Mouse (Mus musculus) neural tube, embryonic 11.5 days (tissue): ENCODE data around the gene Lamp1. TPM values are rescaled to one million over a fixed set of nuclear protein-coding genes. Genes with fewer than 3 reads are reported as not detected.

ENCODE experiments used
- ATAC-seq: fragments of 200-750 bp; cut with Nextera tagmentation; 2 replicates; pipeline ENCODE4 v1.8.0; 2017; ENCODE audit warnings: moderate number of reproducible peaks, mild to moderate bottlenecking, moderate TSS enrichment, moderate library complexity; ENCODE audit not compliant: insufficient read depth, low FRiP score, low TSS enrichment
- DNase-seq: peaks from one replicate; pipeline ENCODE4 v3.0.0-alpha.2; 2015; ENCODE audit warnings: low spot score
- H3K27ac ChIP-seq: fragments of 300-500 bp; sonication (generic); 2 replicates; pipeline ENCODE4 v1.5.1; 2014; ENCODE audit warnings: low read depth, mild to moderate bottlenecking, low read length
- H3K27me3 ChIP-seq: fragments of 300-500 bp; sonication (generic); 2 replicates; pipeline ENCODE4 v1.6.1; 2014; ENCODE audit warnings: mild to moderate bottlenecking, low read length, mixed read lengths; ENCODE audit not compliant: control insufficient read depth, insufficient read depth
- H3K36me3 ChIP-seq: fragments of 300-500 bp; sonication (generic); 2 replicates; pipeline ENCODE4 v1.6.1; 2014; ENCODE audit warnings: mild to moderate bottlenecking, low read length, moderate library complexity, mixed read lengths; ENCODE audit not compliant: control insufficient read depth, insufficient read depth
- H3K4me1 ChIP-seq: fragments of 300-500 bp; sonication (generic); 2 replicates; pipeline ENCODE4 v1.6.1; 2014; ENCODE audit warnings: low read length, mixed read lengths; ENCODE audit not compliant: control insufficient read depth, insufficient read depth
- H3K4me2 ChIP-seq: fragments of 300-500 bp; sonication (generic); 2 replicates; pipeline ENCODE4 v1.6.1; 2014; ENCODE audit warnings: low read depth, mild to moderate bottlenecking, moderate library complexity
- H3K4me3 ChIP-seq: fragments of 300-500 bp; sonication (generic); 2 replicates; pipeline ENCODE4 v1.5.1; 2014; ENCODE audit warnings: low read depth, low read length
- H3K9ac ChIP-seq: fragments of 300-500 bp; sonication (generic); 2 replicates; pipeline ENCODE4 v1.6.1; 2014; ENCODE audit warnings: mild to moderate bottlenecking, low read length
- H3K9me3 ChIP-seq: fragments of 300-500 bp; sonication (generic); 2 replicates; pipeline ENCODE4 v1.6.1; 2016; ENCODE audit warnings: low read length; ENCODE audit not compliant: control insufficient read depth
- WGBS: fragments of 180-500 bp; shearing (Covaris S2); extraction: QIAGEN DNeasy Blood & Tissue Kit; methylation state at CpG from one replicate; pipeline ENCODE4 v1.1.7; 2014; 5-methylcytosine and 5-hydroxymethylcytosine counted together
- polyA plus RNA-seq: library from polyadenylated mRNA; unstranded; fragments of >200 nt; fragmentation: Nextera tagmentation; extraction: Ambion mirVana; gene quantifications from 2 replicates; pipeline ENCODE4 v1.2.1, GENCODE M21; 2014

Lamp1 gene
- polyA plus RNA-seq, 1 experiment from 2014 or later, result 279 TPM

DNA sequence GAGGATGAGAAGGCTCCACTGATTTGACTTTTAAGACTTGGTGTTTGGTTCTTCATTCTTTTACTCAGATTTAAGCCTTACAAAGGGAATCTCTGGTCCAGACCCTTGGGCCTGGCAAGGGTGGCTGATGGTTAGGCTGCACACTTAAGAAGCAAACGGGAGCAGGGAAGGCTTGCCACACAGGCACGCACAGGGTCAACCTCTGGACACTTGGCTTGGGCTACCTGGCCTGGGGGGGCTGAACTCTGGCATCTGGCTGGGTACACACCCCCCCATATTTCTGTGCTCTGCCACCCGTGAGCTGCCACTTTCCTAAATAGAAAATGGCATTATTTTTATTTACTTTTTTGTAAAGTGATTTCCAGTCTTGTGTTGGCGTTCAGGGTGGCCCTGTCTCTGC, 15.8 kb downstream of the Lamp1 start:
- no peak for DNase-seq
- H3K36me3 ChIP-seq, result peaks cover 28% of the 10 kb centered on the region
- ATAC-seq, result no peak

DNA sequence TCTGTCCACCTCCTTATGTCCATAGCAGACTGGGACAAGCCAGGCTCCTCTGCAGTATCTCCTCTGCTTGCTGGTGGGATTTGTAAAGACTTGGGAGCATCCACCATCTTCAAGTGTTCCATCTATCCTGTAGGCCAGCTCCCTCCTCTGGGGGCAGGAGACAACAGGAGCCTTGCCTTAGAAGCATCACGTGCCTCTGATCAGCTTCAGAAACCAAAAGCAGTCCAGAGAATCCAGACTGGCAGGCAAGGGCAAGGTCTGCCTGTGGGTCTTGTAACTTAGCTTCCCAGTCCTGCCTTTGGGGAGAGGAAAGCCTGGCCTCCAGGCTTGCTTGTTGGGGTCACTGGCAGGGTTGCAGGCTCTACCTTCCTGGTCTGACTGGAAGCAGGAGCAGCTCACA, 16.7 kb downstream of the Lamp1 start:
- Histone ChIP-seq H3K9me3 (no peaks in the 10 kb centered on the region), H3K36me3 (peaks cover 28% of the 10 kb centered on the region), H3K4me3 (no peak overlapping the region), H3K9ac (no peak overlapping the region), H3K27ac (no peak overlapping the region), H3K4me2 (no peak overlapping the region), H3K27me3 (no peaks in the 10 kb centered on the region), H3K4me1 (no peaks in the 10 kb centered on the region)
- 92% methylated on average over 1 of the region's 1 CpGs for WGBS
- no peak for ATAC-seq
- no peak for DNase-seq

More for the DNA sequence above, 15.8 kb downstream of the Lamp1 start:
- Histone ChIP-seq H3K9me3 (no peaks in the 10 kb centered on the region), H3K27ac (no peak overlapping the region), H3K4me1 (no peaks in the 10 kb centered on the region), H3K4me2 (no peak overlapping the region), H3K27me3 (no peaks in the 10 kb centered on the region), H3K9ac (no peak overlapping the region), H3K4me3 (no peak overlapping the region)
- 90% methylated on average over 4 of the region's 4 CpGs for WGBS

DNA sequence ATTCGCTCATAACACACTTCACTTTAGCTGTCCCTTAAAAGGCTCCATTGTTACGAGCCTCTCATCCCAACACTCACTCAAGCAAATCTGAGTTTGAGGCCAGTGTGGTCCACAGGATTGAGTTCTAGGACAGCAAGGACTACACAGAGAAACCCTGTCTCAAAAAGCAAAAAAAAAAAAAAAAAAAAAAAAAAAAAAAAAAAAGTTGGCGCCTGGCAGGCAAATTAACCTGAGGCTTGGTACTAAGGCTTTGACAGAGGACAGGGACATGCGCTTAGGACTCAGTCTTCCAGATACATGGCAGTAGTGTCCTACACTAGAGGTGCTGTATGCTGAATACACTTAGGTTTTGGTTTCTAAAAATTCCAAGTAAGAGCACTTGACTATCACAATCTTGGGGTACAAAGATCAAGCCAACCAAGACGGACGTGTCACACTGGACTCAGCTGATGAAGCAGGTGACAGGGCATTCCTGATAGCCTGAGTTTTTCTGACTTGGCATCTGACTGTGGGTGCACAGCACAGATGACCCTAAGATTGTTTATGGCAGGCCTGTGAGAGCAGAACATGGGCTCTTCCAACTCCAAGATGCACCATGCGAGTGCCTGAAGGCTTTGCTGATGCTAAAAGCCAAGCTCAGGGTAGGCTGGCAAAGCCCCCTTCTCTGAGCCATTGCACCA, 18.4 kb downstream of the Lamp1 start:
- no peak for DNase-seq
- WGBS, result 94% methylated on average over 7 of the region's 7 CpGs
- no peak overlapping the region for H3K9ac ChIP-seq

GRCm38 (mm10) chr8:13178137-13178536, 19.2 kb downstream of the Lamp1 start:
- ATAC-seq, result no peak
- no peak for DNase-seq
- no peak overlapping the region for H3K4me3 ChIP-seq
- H3K9me3 ChIP-seq, result no peaks in the 10 kb centered on the region
- no peak overlapping the region for H3K9ac ChIP-seq
- no peak overlapping the region for H3K27ac ChIP-seq
- peaks cover 21% of the 10 kb centered on the region for H3K36me3 ChIP-seq
- H3K4me1 ChIP-seq, result no peaks in the 10 kb centered on the region
- H3K4me2 ChIP-seq, result no peak overlapping the region
- WGBS, result 87% methylated on average over 5 of the region's 5 CpGs
- no peaks in the 10 kb centered on the region for H3K27me3 ChIP-seq

More for the DNA sequence above, 18.4 kb downstream of the Lamp1 start:
- no peak overlapping the region for H3K4me2 ChIP-seq
- no peaks in the 10 kb centered on the region for H3K27me3 ChIP-seq
- H3K9me3 ChIP-seq, result no peaks in the 10 kb centered on the region
- H3K4me3 ChIP-seq, result no peak overlapping the region
- no peak overlapping the region for H3K27ac ChIP-seq
- ATAC-seq, result no peak
- no peaks in the 10 kb centered on the region for H3K4me1 ChIP-seq
- peaks cover 23% of the 10 kb centered on the region for H3K36me3 ChIP-seq

GRCm38 (mm10) chr8:13179482-13179881, 20.5 kb downstream of the Lamp1 start:
- 83% methylated on average over 6 of the region's 6 CpGs for WGBS
- no peaks in the 10 kb centered on the region for H3K27me3 ChIP-seq
- H3K9me3 ChIP-seq, result no peaks in the 10 kb centered on the region
- no peak overlapping the region for H3K9ac ChIP-seq
- ATAC-seq (no peak), DNase-seq (no peak)
- no peaks in the 10 kb centered on the region for H3K4me1 ChIP-seq
- no peak overlapping the region for H3K27ac ChIP-seq
- H3K36me3 ChIP-seq, result peaks cover 12% of the 10 kb centered on the region
- H3K4me2 ChIP-seq, result no peak overlapping the region
- H3K4me3 ChIP-seq, result no peak overlapping the region

DNA sequence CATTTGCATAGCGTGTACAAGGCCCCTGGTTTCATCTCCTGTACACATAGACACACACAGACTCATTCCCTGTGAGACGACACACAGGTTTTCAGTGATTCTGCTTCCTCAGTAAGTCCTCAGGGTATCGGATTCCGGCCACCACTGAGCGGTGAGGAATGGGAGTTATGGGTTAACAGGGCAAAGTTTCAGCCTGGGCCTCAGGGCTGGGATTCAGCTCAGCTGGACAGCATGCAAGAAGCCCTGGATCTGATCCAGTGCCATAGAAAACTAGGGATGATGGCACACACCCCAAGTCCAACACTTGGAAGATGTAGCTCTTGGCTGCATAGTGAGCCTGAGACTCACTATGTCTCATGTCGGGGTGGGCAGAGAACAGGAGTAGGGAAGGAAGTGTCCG, 21.0 kb downstream of the Lamp1 start:
- Histone ChIP-seq H3K36me3 (peaks cover 10% of the 10 kb centered on the region), H3K4me3 (no peak overlapping the region), H3K27me3 (no peaks in the 10 kb centered on the region)

DNA sequence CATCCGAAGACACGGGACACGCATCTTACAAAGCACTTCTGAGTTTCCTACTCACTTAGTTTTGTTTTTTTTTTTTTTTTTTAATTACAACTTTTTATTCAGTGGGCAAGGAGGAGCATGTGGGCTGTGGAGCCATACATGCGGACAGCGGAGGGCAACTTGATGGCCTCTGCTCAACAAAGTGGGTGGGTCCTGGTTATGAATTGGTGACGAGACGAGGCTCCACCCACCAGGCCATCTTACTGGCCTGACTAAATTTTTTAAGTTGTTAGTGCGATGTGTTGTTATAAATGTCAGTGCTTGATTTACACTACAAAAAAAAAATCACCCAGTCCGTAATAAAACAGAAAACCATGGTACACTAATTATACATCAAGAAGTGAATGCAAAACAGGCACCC, 21.4 kb downstream of the Lamp1 start:
- Histone ChIP-seq H3K9ac (no peak overlapping the region), H3K9me3 (no peaks in the 10 kb centered on the region), H3K36me3 (peaks cover 10% of the 10 kb centered on the region), H3K27me3 (no peaks in the 10 kb centered on the region), H3K27ac (no peak overlapping the region), H3K4me1 (no peaks in the 10 kb centered on the region), H3K4me3 (no peak overlapping the region), H3K4me2 (no peak overlapping the region)
- DNase-seq (no peak), ATAC-seq (no peak)
- 88% methylated on average over 9 of the region's 9 CpGs for whole genome bisulfite sequencing

More for the DNA sequence above, 21.0 kb downstream of the Lamp1 start:
- no peak overlapping the region for H3K27ac ChIP-seq
- 80% methylated on average over 7 of the region's 7 CpGs for WGBS
- no peak overlapping the region for H3K9ac ChIP-seq
- no peak for DNase-seq
- H3K4me2 ChIP-seq, result no peak overlapping the region
- H3K4me1 ChIP-seq, result no peaks in the 10 kb centered on the region
- no peak for ATAC-seq
- H3K9me3 ChIP-seq, result no peaks in the 10 kb centered on the region

DNA sequence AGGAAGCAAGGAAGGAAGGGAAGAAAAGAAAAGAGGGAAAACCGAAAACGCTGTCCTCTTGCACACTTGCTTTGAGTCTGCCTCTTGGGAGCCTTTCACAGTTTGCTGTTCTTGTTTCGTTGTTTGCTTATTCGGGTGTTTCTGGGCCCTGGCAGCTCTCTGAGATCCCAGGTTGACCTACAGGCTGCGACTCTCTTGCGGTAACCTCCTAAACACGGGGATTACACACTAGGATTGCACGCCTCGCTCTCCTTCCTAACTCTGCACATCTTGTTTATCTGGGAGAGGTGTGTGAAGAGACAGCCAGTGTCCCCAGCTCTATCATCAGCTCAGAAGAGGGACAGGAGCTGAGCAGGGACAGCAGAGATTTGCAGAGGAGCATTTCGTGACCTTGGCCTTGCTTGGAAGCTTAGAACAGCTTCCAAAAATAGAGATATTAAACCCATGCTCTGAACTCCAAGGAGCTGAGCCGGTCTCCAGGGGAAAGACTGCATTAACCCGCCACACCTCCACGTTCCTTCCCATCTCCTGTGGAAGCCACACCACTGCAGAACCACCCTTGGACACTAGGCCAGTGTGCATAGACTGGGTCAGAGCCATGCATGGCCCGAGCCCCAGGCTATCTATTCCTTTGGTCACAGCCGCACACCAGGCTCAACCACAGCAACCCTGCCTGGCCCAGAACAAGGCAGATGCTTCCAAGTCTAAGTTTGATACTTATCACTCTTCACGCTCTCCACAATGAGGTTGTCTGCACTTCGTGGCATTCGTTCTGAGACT, 22.1 kb downstream of the Lamp1 start:
- WGBS, result 88% methylated on average over 18 of the region's 18 CpGs
- no peak overlapping the region for H3K9ac ChIP-seq
- no peaks in the 10 kb centered on the region for H3K4me1 ChIP-seq
- peaks cover 4% of the 10 kb centered on the region for H3K36me3 ChIP-seq
- H3K4me2 ChIP-seq, result no peak overlapping the region
- H3K27me3 ChIP-seq, result no peaks in the 10 kb centered on the region
- DNase-seq, result no peak
- ATAC-seq, result no peak
- no peaks in the 10 kb centered on the region for H3K9me3 ChIP-seq
- no peak overlapping the region for H3K4me3 ChIP-seq
- H3K27ac ChIP-seq, result no peak overlapping the region

DNA sequence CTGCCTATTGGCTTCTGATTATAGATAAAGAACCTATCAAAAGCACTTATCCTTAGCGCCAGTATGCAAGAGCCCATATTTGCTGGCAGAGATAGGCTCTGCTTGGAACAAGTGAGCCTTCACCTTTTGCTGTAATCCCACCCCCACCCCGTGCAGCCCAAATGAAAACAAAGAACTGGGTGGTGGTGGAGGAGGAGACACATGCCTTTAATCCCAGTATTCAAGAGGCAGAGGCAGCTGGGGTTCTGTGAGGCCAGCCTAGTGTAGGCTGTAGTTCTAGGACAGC, 22.7 kb downstream of the Lamp1 start:
- no peak for ATAC-seq
- Histone ChIP-seq H3K4me3 (no peak overlapping the region), H3K27ac (no peak overlapping the region), H3K9me3 (no peaks in the 10 kb centered on the region), H3K4me2 (no peak overlapping the region), H3K27me3 (no peaks in the 10 kb centered on the region), H3K36me3 (0 out of 2 replicates have a peak, but pooled peaks cover 2% of the 10 kb centered on the region), H3K9ac (no peak overlapping the region), H3K4me1 (no peaks in the 10 kb centered on the region)
- no peak for DNase-seq
- whole genome bisulfite sequencing, result 62% methylated on average over 2 of the region's 2 CpGs
